Mouse (Mus musculus): ENCODE results near the gene Rbm15b. TPM values are rescaled to one million over a fixed set of nuclear protein-coding genes. Genes with fewer than 3 reads are reported as not detected.

Rbm15b gene
- polyA plus RNA-seq, 1 experiment from 2014 or later, result 12.6 TPM

DNA sequence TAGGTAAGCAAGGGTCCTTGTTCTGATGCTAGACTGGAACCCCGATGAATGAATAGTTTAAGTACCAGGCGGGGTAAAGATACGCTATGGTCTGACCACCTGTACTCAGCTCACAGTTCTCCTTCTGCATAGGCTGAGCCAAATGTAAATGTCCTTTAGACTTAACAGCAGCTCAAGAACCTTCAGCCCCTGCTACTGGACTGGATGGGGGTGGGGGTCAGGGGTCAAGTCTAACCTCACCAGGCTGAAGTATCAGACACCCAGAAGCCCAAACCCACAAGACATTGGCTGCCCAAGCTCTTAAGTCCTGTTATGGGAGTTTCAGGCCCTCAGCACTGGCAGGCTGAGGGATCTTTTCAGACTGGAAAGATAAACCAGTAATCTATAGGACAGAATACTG is 1.1 kb upstream of the Rbm15b start:
- ATAC-seq, result no peak
- no peak overlapping the region for H3K4me3 ChIP-seq (ENCODE audit: low read depth, low read length)
- H3K36me3 ChIP-seq (ENCODE audit: control insufficient read depth, insufficient read depth, low read length), result peaks cover 21% of the 10 kb centered on the region
- WGBS, result 92% methylated on average over 3 of the region's 3 CpGs
- no peak overlapping the region for H3K27ac ChIP-seq (ENCODE audit: low read length)
- no peak overlapping the region for H3K4me2 ChIP-seq (ENCODE audit: low read length)
- no peak overlapping the region for H3K9ac ChIP-seq (ENCODE audit: low read depth, low read length)
- H3K9me3 ChIP-seq (replicated peaks; ENCODE audit: control insufficient read depth, low read length, poor library complexity, severe bottlenecking), result no peaks in the 10 kb centered on the region
- H3K27me3 ChIP-seq (ENCODE audit: control insufficient read depth, insufficient read depth, low read depth, low read length), result no peaks in the 10 kb centered on the region
- peaks cover 54% of the 10 kb centered on the region for H3K4me1 ChIP-seq (ENCODE audit: control insufficient read depth, insufficient read depth, low read length)

DNA sequence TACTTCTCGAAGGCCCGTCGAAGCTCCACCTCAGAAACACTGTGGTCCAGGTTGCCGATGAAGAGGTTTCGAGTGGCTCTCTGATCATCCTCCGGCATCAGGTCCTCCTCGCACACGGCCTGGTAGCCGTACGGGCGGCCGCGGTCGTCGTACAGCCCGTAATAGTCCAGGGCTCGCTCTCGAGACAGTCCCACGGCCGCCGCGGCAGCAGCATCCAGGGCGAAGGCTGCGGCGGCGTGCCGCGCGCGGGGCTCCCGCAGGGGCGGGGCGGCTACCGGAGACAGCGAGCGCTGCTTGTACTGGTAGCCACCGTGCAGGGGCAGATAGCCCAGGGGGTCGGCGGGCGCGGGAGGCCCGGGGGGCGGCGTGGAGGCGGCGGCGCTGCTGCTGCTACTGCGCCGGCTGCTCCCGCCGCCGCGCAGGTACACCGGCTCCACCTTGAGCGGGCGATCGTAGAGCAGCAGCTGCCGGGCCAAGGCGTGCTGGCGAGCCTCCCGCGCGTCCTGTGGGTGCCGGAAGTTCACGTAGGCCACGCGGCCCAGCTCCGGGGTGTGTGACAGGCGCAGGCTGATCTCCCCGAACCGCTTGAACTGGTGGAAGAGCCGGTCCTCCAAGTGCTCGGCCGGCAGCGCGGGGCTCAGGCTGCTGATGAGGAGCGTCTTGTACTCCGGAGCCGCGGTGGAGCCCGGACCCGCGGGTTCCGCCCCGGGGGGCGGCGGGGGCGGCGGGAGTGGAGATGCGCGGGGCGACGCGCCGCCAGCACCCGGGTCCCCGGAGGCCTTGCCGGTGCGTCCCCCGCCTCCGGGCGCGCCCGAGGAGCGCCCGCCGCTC is 1.1 kb downstream of the Rbm15b start:
- no peaks in the 10 kb centered on the region for H3K9me3 ChIP-seq (replicated peaks; ENCODE audit: control insufficient read depth, low read length, poor library complexity, severe bottlenecking)

DNA sequence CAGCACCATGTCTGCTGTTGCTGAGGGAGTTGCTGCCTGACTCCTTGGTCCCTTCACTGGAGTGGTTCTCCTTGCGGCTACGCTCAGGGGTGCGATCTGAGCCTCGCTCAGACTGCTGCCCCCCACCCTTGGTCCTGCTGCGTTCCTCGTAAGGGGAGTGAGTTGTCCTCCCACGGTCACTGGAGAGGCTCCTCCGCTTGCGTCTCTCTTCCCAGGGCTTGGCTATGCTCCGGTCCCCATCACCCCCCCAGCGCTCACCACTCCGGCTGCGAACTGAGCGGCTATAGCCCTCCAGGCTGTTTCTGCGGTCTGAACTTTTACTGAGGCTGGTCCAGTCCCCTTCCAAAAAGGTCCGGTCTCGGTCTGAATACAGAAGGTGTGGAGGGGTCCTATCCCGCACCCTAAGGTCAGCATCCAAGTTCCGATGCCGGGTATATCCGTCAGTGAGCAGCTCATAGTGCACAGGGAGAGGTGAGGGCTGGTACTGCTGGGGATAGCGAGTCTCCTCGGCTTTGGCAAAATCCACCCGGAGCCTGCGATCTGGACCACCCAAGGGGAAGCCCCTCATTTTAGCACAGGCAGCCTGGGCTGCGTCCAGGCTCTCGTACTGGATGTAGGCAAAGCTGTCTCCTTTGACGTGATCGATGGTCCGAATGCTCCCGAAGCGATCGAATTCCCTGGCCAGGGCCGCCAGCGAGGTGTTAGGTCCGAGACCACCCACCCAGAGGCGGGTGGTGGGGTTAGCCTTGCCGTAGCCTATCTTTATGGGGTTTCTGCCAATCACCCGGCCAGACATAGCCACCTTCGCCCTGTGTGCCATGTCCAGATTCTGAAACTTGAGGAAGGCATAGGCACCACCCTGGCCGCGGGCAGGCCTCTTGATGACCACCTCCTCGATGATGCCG is 2.0 kb downstream of the Rbm15b start:
- Histone ChIP-seq H3K27ac (ENCODE audit: low read length) (peak overlapping the region; percentile 93; the same call in 1 of the 2 replicates), H3K9ac (ENCODE audit: low read depth, low read length) (peak overlapping the region; percentile 96), H3K4me2 (ENCODE audit: low read length) (peak overlapping the region; percentile 99), H3K36me3 (ENCODE audit: control insufficient read depth, insufficient read depth, low read length) (peaks cover 33% of the 10 kb centered on the region), H3K4me1 (ENCODE audit: control insufficient read depth, insufficient read depth, low read length) (peaks cover 62% of the 10 kb centered on the region), H3K9me3 (replicated peaks; ENCODE audit: control insufficient read depth, low read length, poor library complexity, severe bottlenecking) (no peaks in the 10 kb centered on the region), H3K4me3 (ENCODE audit: low read depth, low read length) (peak overlapping the region; percentile 92), H3K27me3 (ENCODE audit: control insufficient read depth, insufficient read depth, low read depth, low read length) (no peaks in the 10 kb centered on the region)
- 18% methylated on average over 44 of the region's 44 CpGs for WGBS
- ATAC-seq, result no peak

More for the DNA sequence above, 1.1 kb downstream of the Rbm15b start:
- Histone ChIP-seq H3K4me3 (ENCODE audit: low read depth, low read length) (peak overlapping the region; percentile 92), H3K4me2 (ENCODE audit: low read length) (peak overlapping the region; percentile 99), H3K27me3 (ENCODE audit: control insufficient read depth, insufficient read depth, low read depth, low read length) (no peaks in the 10 kb centered on the region), H3K4me1 (ENCODE audit: control insufficient read depth, insufficient read depth, low read length) (peaks cover 70% of the 10 kb centered on the region), H3K36me3 (ENCODE audit: control insufficient read depth, insufficient read depth, low read length) (peaks cover 33% of the 10 kb centered on the region), H3K9ac (ENCODE audit: low read depth, low read length) (peak overlapping the region; percentile 96), H3K27ac (ENCODE audit: low read length) (peak overlapping the region; percentile 93)
- ATAC-seq, result peak; percentile 2; the same call in 1 of the 2 replicates
- WGBS, result under 1% methylated on average over 82 of the region's 107 CpGs

DNA sequence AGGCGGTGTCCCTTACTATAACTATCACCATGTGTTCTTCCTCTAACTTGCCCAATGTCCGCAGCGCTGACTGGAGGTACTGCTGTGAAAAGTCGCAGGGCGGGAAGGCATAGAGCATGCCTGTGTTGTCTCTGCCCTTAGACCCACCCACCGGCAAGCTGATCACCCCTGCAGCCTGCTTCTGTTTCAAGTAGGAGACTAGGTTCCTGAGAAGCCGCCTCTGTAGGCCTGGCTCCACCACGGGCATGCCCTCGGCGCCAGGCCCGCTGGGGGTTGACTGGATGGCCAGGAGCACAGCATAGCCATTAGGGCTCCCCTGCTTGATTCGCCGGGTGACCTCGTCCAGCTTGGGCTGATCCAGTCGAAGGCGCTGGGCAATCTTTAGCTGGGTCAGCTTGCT is 2.9 kb downstream of the Rbm15b start:
- Histone ChIP-seq H3K4me3 (ENCODE audit: low read depth, low read length) (peak overlapping the region; percentile 92), H3K27me3 (ENCODE audit: control insufficient read depth, insufficient read depth, low read depth, low read length) (no peaks in the 10 kb centered on the region), H3K4me2 (ENCODE audit: low read length) (peak overlapping the region; percentile 99), H3K36me3 (ENCODE audit: control insufficient read depth, insufficient read depth, low read length) (peaks cover 24% of the 10 kb centered on the region), H3K4me1 (ENCODE audit: control insufficient read depth, insufficient read depth, low read length) (peaks cover 54% of the 10 kb centered on the region), H3K9ac (ENCODE audit: low read depth, low read length) (peak overlapping the region; percentile 96), H3K9me3 (replicated peaks; ENCODE audit: control insufficient read depth, low read length, poor library complexity, severe bottlenecking) (no peaks in the 10 kb centered on the region), H3K27ac (ENCODE audit: low read length) (no peak overlapping the region)
- WGBS, result 37% methylated on average over 16 of the region's 16 CpGs
- ATAC-seq, result no peak

DNA sequence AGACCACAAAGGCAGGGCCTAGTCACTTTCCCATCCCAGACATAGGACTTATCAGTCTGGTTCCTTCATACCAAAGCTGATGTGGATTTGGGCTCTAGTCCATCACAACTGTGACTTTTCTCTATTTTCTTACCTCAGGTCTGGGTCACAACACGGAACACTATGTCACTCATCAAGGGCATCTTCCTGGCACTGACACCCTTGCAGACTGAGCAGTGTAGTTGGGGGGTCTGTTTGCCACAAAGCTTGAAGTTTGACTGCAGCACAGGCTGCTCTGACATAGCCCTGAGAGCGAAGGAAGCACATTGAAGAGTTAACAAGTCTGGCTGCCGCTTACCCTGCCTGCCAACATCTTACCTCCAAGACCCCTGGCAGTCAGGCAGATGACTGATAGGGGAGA is 4.1 kb downstream of the Rbm15b start:
- H3K36me3 ChIP-seq (ENCODE audit: control insufficient read depth, insufficient read depth, low read length), result peaks cover 15% of the 10 kb centered on the region
- H3K9ac ChIP-seq (ENCODE audit: low read depth, low read length), result no peak overlapping the region
- 78% methylated on average over 3 of the region's 3 CpGs for WGBS
- no peak for ATAC-seq
- no peaks in the 10 kb centered on the region for H3K9me3 ChIP-seq (replicated peaks; ENCODE audit: control insufficient read depth, low read length, poor library complexity, severe bottlenecking)
- peaks cover 52% of the 10 kb centered on the region for H3K4me1 ChIP-seq (ENCODE audit: control insufficient read depth, insufficient read depth, low read length)
- no peak overlapping the region for H3K27ac ChIP-seq (ENCODE audit: low read length)
- no peak overlapping the region for H3K4me3 ChIP-seq (ENCODE audit: low read depth, low read length)
- no peaks in the 10 kb centered on the region for H3K27me3 ChIP-seq (ENCODE audit: control insufficient read depth, insufficient read depth, low read depth, low read length)
- peak overlapping the region; percentile 42; the same call in 1 of the 2 replicates for H3K4me2 ChIP-seq (ENCODE audit: low read length)

DNA sequence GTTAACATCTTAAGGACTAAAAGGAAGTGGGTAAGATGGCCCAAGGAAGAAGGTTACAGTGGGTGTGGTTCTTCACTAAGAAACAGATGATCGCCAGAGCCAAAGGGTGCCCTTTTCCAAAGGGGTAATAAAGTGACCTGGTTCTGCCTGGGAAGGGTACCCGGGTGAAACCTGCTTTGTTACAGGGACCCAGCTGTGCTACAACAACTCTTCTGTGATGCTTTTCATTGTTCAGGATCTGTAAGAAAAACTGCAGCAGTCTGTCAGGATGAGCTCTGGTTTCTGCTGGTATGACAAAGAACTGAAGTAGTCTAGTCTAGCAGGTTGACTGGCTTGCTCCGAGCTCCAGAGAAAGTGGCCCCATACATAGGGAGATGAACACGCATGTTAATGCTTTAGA is 5.1 kb downstream of the Rbm15b start:
- Histone ChIP-seq H3K27ac (ENCODE audit: low read length) (no peak overlapping the region), H3K9me3 (replicated peaks; ENCODE audit: control insufficient read depth, low read length, poor library complexity, severe bottlenecking) (no peaks in the 10 kb centered on the region), H3K36me3 (ENCODE audit: control insufficient read depth, insufficient read depth, low read length) (peaks cover 19% of the 10 kb centered on the region), H3K9ac (ENCODE audit: low read depth, low read length) (0 out of 2 replicates have a peak overlapping the region, but pooled peaks have one; percentile 14), H3K4me3 (ENCODE audit: low read depth, low read length) (no peak overlapping the region), H3K4me1 (ENCODE audit: control insufficient read depth, insufficient read depth, low read length) (peaks cover 43% of the 10 kb centered on the region), H3K4me2 (ENCODE audit: low read length) (no peak overlapping the region), H3K27me3 (ENCODE audit: control insufficient read depth, insufficient read depth, low read depth, low read length) (no peaks in the 10 kb centered on the region)
- ATAC-seq, result no peak
- 71% methylated on average over 4 of the region's 4 CpGs for WGBS

DNA sequence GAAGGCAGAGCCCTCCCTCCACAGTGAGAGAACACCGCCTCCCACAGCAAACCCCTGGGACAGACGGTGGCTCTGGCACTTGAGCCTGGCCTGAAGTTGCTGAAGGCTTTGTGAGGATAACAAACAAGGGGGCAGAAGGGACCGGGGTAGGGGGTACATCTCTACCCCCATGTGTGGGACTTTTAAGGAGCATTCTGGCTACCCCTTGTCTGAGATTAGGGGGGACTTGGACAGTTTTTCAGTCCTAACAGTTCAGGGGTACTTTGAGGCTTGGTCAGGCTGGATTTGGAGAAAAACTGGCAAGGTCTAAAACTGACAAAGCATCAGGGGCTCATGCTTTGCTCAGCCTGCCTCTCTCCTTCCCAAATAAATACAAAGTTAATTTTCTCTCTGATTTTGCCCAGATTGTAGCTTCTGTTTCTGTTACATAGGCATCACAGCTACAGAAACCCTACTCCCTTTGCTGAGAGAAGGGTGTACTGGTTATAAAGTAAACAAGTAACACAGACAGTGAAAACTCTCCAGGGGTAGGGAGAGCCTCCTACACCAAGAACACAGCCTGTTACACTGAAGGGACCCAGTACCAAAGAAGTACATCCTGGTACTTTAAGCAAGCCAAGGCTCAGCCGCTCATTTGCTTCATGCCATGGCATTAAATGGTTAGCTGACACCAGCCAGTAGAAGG is 6.0 kb downstream of the Rbm15b start:
- Histone ChIP-seq H3K4me1 (ENCODE audit: control insufficient read depth, insufficient read depth, low read length) (peaks cover 43% of the 10 kb centered on the region), H3K36me3 (ENCODE audit: control insufficient read depth, insufficient read depth, low read length) (peaks cover 20% of the 10 kb centered on the region), H3K4me2 (ENCODE audit: low read length) (no peak overlapping the region), H3K27me3 (ENCODE audit: control insufficient read depth, insufficient read depth, low read depth, low read length) (no peaks in the 10 kb centered on the region), H3K9me3 (replicated peaks; ENCODE audit: control insufficient read depth, low read length, poor library complexity, severe bottlenecking) (no peaks in the 10 kb centered on the region), H3K4me3 (ENCODE audit: low read depth, low read length) (no peak overlapping the region), H3K9ac (ENCODE audit: low read depth, low read length) (0 out of 2 replicates have a peak overlapping the region, but pooled peaks have one; percentile 25), H3K27ac (ENCODE audit: low read length) (no peak overlapping the region)
- WGBS, result 56% methylated on average over 4 of the region's 4 CpGs
- no peak for ATAC-seq

DNA sequence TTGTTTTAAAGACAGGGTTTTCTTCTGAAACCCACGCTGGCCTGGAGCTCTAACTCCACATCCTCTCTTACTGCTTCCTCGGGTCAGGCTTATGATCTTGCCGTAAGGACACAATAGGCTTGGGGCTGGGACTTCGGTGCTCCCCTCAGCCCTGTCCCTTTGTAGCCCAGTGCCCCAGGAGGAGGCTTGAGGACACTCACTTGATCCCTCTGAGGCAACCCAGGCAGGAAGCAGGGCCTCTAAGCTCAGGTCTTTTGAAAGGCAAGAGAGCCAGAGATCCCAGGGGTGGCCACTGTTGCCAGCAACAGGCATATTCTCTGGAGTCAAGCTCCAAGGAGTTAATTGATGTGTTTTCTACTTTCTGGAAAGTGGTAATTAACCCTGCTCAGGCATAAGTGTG is 7.8 kb downstream of the Rbm15b start:
- Histone ChIP-seq H3K9ac (ENCODE audit: low read depth, low read length) (no peak overlapping the region), H3K4me1 (ENCODE audit: control insufficient read depth, insufficient read depth, low read length) (peaks cover 30% of the 10 kb centered on the region), H3K9me3 (replicated peaks; ENCODE audit: control insufficient read depth, low read length, poor library complexity, severe bottlenecking) (no peaks in the 10 kb centered on the region), H3K27ac (ENCODE audit: low read length) (no peak overlapping the region), H3K36me3 (ENCODE audit: control insufficient read depth, insufficient read depth, low read length) (peaks cover 31% of the 10 kb centered on the region), H3K4me2 (ENCODE audit: low read length) (no peak overlapping the region), H3K27me3 (ENCODE audit: control insufficient read depth, insufficient read depth, low read depth, low read length) (no peaks in the 10 kb centered on the region), H3K4me3 (ENCODE audit: low read depth, low read length) (no peak overlapping the region)
- ATAC-seq, result no peak
- 44% methylated on average over 4 of the region's 4 CpGs for WGBS
